Mouse (Mus musculus) MEL (cell line): ENCODE data around the gene Brox.

Source experiments
- BHLHE40 ChIP-seq: IDR thresholded peaks from 2 replicates; pipeline ENCODE4 v1.6.1; 2012; ENCODE audit warnings: low read depth, mild to moderate bottlenecking, inconsistent platforms, low read length, improper control_type of control experiment, borderline replicate concordance
- CHD2 ChIP-seq: IDR thresholded peaks from 2 replicates; pipeline ENCODE4 v1.6.1; 2011; ENCODE audit warnings: low read length, improper control_type of control experiment
- CTCF ChIP-seq, 3 experiments: IDR thresholded peaks in 2 of 3; conservative IDR thresholded peaks in 1 of 3; 2 replicates each; pipeline ENCODE4 v1.5.1; 2011 to 2012; ENCODE audit warnings: low read length in 3 of 3, low read depth in 2 of 3, mild to moderate bottlenecking in 2 of 3, improper control_type of control experiment in 1 of 3, inconsistent platforms in 1 of 3, mixed read lengths in 1 of 3, moderate library complexity in 1 of 3; ENCODE audit not compliant: control insufficient read depth in 1 of 3, insufficient read depth in 1 of 3, poor library complexity in 1 of 3, severe bottlenecking in 1 of 3
- E2F4 ChIP-seq: IDR thresholded peaks from 2 replicates; pipeline ENCODE4 v1.6.1; 2011; ENCODE audit warnings: low read depth, low read length, improper control_type of control experiment, borderline replicate concordance
- EP300 ChIP-seq, 2 experiments: IDR thresholded peaks; 2 replicates each; pipeline ENCODE4 v1.6.1; 2011; ENCODE audit warnings: improper control_type of control experiment in 2 of 2, low read length in 2 of 2, low read depth in 1 of 2, mild to moderate bottlenecking in 1 of 2
- ETS1 ChIP-seq: IDR thresholded peaks from 2 replicates; pipeline ENCODE4 v1.6.1; 2012; ENCODE audit warnings: low read depth, mild to moderate bottlenecking, inconsistent platforms, low read length, improper control_type of control experiment, moderate library complexity
- GATA1 ChIP-seq: IDR thresholded peaks from 2 replicates; pipeline ENCODE4 v1.6.1; 2011; ENCODE audit warnings: low read depth, low read length, improper control_type of control experiment
- JUND ChIP-seq: IDR thresholded peaks from 2 replicates; pipeline ENCODE4 v1.6.1; 2011; ENCODE audit warnings: low read depth, mild to moderate bottlenecking, improper control_type of control experiment, low read length
- MXI1 ChIP-seq: IDR thresholded peaks from 2 replicates; pipeline ENCODE4 v1.6.1; 2011; ENCODE audit warnings: mild to moderate bottlenecking, low read depth, low read length, improper control_type of control experiment
- POLR2AphosphoS2 ChIP-seq: IDR thresholded peaks from 2 replicates; pipeline ENCODE4 v1.6.1; 2011; ENCODE audit warnings: low read length, improper control_type of control experiment
- SMC3 ChIP-seq: IDR thresholded peaks from 2 replicates; pipeline ENCODE4 v1.6.1; 2011; ENCODE audit warnings: low read depth, low read length, improper control_type of control experiment
- TCF12 ChIP-seq: IDR thresholded peaks from 2 replicates; pipeline ENCODE4 v1.6.1; 2014; ENCODE audit warnings: low read depth, mild to moderate bottlenecking, inconsistent platforms, low read length, improper control_type of control experiment, moderate library complexity
- UBTF ChIP-seq: IDR thresholded peaks from 2 replicates; pipeline ENCODE4 v1.6.1; 2012; ENCODE audit warnings: low read depth, mild to moderate bottlenecking, inconsistent platforms, low read length, improper control_type of control experiment, moderate library complexity, borderline replicate concordance; ENCODE audit not compliant: insufficient read depth
- ZMIZ1 ChIP-seq: IDR thresholded peaks from 2 replicates; pipeline ENCODE4 v1.6.1; 2012; ENCODE audit warnings: low read depth, mild to moderate bottlenecking, inconsistent platforms, low read length, improper control_type of control experiment, moderate library complexity

GRCm38 (mm10) chr1:183296465-183296864 lies 604 bp downstream of the Brox start, which contains the start of gene Aida:
- TF ChIP-seq ZMIZ1 (no peak), CTCF (IDR thresholded peaks at IDR 0.05 in 2 of 3, conservative IDR thresholded peaks at IDR 0.05 in 1 of 3; ENCODE audit: control insufficient read depth in 1 of 3, insufficient read depth in 1 of 3, low read depth in 2 of 3, low read length in 3 of 3, poor library complexity in 1 of 3, severe bottlenecking in 1 of 3) (no peak), POLR2AphosphoS2 (no peak), GATA1 (no peak), MXI1 (no peak), UBTF (no peak), JUND (no peak), E2F4 (no peak), CHD2 (no peak), TCF12 (no peak), BHLHE40 (no peak), EP300 (IDR thresholded peaks at IDR 0.05; ENCODE audit: low read depth in 1 of 2, low read length in 2 of 2) (no peak), SMC3 (no peak), ETS1 (no peak)
